Mouse (Mus musculus): ENCODE measurements around the gene Gpatch2.

Gpatch2 gene

GRCm38 (mm10) chr1:187250741-187251262 is 35.5 kb downstream of the Gpatch2 start:
- no peak for DNase-seq (ENCODE audit: low read depth)

- peak; percentile 25 for DNase-seq (ENCODE audit: low read depth)
Measured at GRCm38 (mm10) chr1:187258756-187259155, 43.4 kb downstream of the Gpatch2 start.

DNA sequence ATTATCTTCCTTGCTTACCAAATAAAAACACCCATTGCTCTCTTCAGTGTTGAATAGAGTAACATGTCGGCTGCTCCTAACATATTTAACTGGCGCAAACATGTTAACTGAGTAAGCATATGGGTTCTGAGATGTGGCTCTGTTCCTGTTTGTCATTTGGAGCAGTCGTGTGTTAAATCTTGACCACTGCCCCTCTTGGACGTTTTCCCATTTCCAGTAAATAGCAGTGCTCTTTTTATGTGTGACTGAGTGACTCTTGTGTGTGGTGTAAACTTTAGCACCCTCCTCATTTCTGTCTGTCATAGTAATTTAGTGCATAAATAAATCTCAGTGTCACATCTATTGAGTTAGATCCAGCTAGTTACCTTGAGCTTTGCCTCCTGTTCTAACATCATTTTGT is 52.3 kb downstream of the Gpatch2 start:
- no peak for DNase-seq (ENCODE audit: low read depth)

DNA sequence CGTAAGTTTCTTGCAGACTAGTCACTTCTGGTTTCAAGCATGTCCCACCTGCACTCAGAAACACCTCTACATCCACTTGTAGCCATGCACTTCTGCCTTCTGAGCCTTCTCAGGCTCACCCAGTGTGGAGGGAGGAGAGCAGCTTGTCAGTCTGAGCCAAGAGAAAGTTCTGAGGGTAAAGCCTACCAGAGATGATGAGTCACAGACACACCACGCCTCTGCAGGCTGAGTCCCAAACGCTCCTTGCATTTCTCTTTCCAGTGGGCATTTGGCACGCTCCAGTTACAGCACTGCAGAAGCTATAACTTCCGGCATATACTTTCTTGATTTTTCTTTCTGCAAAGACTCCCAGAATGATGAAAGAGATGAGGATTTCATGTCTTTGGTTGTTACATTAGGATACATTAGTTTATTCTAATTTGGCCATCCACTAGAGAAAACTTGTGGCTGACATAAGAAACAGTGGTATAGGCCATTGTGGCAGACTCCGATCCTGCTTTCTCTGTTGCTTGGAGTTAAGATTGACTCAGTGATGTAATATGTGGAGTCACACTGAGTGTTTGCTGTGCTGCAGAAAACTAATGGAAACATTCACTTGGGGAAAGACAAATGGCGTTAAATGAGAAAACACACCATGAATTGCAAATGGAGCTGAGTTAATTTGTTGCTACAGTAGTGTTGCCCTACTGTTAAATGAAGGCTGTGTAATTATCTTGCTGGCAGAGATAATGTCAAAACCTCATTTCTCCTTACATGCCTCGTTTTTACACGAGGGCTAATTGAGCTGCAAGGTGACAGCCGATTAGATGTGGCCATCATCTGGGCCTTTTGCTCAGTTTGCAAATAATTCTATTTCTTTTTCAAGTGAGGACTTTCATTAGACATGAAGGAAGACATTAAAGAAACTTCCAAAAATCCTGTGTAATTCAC is 55.3 kb downstream of the Gpatch2 start:
- peak; percentile 89 for DNase-seq (ENCODE audit: low read depth)

GRCm38 (mm10) chr1:187277324-187277723 is 62.0 kb downstream of the Gpatch2 start:
- no peak for DNase-seq (ENCODE audit: low read depth)

GRCm38 (mm10) chr1:187278472-187278871 is 63.2 kb downstream of the Gpatch2 start:
- no peak for DNase-seq (ENCODE audit: low read depth)

- DNase-seq (ENCODE audit: low read depth) = no peak
Measured at GRCm38 (mm10) chr1:187279776-187280175, 64.5 kb downstream of the Gpatch2 start.

DNA sequence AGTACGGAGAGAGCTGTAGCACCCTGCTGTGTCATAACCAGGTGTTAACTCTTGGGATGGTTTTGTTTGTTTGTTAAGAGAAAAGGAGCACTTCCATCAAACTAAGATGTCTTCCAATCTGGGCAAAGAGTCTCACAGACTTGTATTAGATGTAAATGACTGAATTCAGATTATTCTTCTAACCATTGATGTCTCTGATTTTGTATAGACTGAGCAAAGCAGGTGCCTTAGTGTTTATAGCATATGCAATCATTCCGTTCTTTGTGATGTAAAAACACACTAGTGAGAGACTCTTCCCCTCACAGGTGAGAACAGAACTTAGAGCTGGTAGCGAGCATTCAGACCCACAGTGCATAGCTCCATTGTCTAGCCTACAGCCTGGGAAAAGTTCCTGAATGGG is 67.0 kb downstream of the Gpatch2 start:
- no peak for DNase-seq (ENCODE audit: low read depth)

GRCm38 (mm10) chr1:187282804-187283203 is 67.5 kb downstream of the Gpatch2 start:
- no peak for DNase-seq (ENCODE audit: low read depth)

- peak; percentile 31 for DNase-seq (ENCODE audit: low read depth)
Measured at GRCm38 (mm10) chr1:187285735-187286134, 70.4 kb downstream of the Gpatch2 start.

DNA sequence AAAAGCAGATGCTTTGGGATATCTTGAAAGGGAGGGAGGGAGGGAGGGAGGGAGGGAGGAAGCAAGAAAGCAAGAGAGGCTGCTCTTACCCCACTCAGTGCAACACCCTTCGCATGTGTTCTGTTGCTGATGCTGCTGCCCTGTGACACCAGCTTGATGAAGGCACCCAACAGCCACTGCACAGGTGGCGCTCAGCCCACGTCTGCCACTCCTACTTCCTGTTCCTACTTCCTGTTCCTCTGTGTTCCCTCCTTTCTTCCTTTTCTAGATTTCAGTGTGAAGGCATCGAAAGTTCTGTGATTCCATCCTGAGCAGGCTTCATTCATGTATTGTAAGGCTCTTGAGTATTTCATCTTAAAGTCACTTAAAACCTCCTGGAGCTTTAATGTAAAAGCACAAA is 71.1 kb downstream of the Gpatch2 start:
- no peak for DNase-seq (ENCODE audit: low read depth)

DNA sequence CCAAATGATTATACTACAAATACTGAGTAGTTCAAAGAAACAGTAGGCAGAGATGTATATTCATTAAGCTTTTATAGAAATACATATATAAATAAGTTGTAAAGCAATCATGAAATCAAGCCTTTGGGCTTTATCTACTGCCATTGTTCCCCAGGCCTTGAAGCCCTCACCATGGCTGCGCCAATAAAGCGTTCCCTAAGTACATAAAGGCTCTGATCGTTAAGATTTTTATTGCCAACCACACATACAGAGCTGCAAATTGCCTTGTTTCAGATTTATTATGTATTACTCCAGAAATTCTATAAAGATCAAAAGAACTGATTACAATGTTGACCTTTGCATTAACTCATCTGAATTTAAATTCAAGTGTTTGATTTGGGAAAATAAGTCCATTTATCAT is 71.6 kb downstream of the Gpatch2 start:
- DNase-seq (ENCODE audit: low read depth) = no peak

- DNase-seq (ENCODE audit: low read depth) = no peak
Measured at GRCm38 (mm10) chr1:187290186-187290585, 74.9 kb downstream of the Gpatch2 start.

DNA sequence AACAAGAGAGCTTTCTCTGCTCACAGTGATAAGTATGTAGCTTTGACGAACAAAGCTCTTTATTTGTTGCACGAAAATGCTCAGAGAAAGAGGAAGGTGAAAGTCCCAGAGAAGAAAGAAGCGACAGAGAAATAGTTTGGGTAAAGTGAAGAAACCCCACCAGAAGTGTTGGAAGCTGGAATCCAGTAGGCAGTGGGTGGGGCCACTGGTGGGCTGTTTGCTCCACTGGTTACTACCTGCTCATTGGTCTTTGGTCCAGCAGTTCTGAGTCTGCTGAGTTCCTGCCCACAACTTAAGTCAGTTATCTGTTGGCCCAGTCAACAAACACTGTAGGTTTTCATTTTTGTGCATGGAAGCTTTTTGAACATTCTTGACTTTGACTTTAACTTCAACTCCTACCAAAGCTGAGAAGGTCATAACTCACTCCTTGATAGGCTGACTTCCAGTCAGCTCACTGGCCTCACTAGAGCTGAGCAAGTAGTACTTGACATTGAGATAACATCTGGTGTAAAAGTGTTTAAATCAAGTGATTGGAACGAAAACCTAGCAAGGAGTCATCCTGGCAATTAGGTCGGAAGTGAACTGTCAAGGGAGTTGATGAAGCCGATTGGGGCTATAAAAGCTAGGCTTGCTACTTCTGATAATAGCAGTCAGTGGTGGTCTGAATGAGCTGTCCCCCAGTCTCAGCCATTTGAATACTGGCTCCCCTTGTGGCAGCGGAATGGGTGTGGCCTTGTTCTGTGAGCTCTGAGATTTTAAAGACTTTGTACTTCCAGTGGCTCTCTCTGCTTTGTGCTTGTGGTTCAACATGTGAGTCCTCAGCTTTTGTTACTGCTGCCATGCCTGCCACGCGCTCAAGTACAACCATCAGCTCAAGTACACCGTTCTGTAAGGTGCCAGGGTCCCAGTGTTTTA is 76.4 kb downstream of the Gpatch2 start:
- DNase-seq (ENCODE audit: low read depth) = no peak

DNA sequence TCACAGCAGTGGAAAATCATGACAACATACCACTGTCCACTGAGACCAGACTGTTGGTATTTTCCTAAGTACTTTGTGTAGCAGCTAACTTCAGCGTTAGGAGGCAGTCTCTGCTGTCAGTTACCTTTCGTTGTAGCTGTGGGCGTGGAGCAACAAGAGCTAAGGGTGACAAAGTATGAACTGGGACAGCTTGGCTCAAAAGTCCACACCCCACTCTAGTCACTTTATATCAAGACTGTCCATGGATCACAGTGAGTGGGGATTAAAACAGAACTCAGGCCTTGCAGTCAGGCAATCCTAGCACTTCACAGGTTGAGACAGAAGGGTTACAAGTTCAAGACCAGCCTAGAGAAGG is 77.1 kb downstream of the Gpatch2 start:
- DNase-seq (ENCODE audit: low read depth) = no peak

- DNase-seq (ENCODE audit: low read depth) = no peak
Measured at GRCm38 (mm10) chr1:187293233-187293632, 77.9 kb downstream of the Gpatch2 start.

- DNase-seq (ENCODE audit: low read depth) = no peak
Measured at GRCm38 (mm10) chr1:187294522-187294921, 79.2 kb downstream of the Gpatch2 start.

- DNase-seq (ENCODE audit: low read depth) = peak; percentile 39
Measured at GRCm38 (mm10) chr1:187295038-187295559, 79.8 kb downstream of the Gpatch2 start.

DNA sequence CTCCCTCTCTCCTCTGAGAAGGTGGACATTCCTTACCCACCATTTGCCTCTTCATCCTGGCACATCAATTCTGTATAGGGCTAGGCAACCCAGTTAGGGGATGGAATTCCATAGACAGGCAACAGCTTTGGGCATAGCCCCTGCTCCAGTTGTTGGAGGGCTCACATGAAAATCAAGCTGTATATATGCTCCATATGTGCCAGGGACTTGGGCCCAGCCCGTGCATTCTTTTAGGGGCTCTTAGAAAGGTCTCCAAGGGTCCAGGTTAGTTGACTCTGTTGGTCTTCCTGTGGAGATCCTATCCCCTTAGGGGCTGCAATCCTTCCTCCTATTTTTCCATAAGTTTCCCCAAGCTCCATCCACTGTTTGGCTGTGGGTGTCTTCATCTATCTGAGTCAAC is 80.4 kb downstream of the Gpatch2 start:
- no peak for DNase-seq (ENCODE audit: low read depth)

DNA sequence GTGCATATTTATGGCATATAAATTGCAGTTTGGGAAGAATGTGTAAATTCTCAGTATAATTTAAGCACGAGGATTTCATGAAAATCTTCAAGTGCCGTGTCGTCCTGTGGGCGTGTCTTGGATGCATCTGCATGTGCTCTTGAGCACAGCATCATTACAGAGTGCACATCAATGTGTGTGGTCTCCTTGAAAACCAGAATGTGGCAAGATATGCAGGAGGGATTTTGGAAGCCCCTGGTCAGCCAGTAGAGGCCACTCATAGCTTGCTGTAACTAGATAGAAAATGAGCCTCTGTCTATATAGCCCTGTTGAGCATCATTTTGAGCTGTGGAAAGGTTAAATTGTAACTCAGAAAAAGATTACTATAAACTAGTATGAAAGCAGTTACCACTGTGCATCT is 83.9 kb downstream of the Gpatch2 start:
- DNase-seq (ENCODE audit: low read depth) = no peak

DNA sequence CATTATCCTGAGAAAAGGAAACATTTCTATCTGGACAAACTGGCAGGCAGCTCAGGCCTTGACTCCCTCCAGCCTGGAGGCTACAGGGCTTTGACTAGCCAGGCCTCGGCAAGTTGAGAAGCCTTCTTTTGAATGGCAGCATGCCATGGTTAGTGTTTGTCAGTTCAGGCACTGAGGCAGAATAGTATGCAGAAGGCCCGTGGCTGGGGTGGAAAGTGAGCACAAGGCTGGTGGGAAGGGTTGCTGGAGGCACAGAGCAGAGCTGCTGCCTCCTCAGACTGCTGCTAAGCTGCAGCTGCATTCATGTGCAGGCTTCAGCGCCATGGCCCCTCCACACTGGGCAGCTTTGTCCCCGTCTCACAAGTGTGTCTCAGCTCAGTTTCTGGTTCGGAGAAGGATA is 85.3 kb downstream of the Gpatch2 start:
- DNase-seq (ENCODE audit: low read depth) = peak; percentile 13

- peak; percentile 9 for DNase-seq (ENCODE audit: low read depth)
Measured at GRCm38 (mm10) chr1:187303221-187303620, 87.9 kb downstream of the Gpatch2 start.

All from NIH3T3 (cell line).